Mouse (Mus musculus) gastrocnemius, postnatal 14 days (tissue): Measurements from ENCODE around the gene Pgm2. TPM values are rescaled to one million over a fixed set of nuclear protein-coding genes. Genes with fewer than 3 reads are reported as not detected.

Experiments used
- DNase-seq: peaks from one replicate; pipeline ENCODE4 v3.0.0; 2021; ENCODE audit warnings: mixed read lengths
- intact Hi-C: fragments of 180-260 bp; cut with DNase I; formaldehyde crosslinking; loops from one replicate; pipeline ENCODE4 v1.15.1; 2025; ENCODE audit warnings: low total_unique reads
- total RNA-seq, 2 experiments: library from RNA; stranded (reverse); gene quantifications; 2 replicates each; pipeline ENCODE4 v1.2.3; 2021

The Pgm2 gene
- total RNA-seq, 2 experiments from 2014 or later: 4.9 to 5.2 TPM

DNA sequence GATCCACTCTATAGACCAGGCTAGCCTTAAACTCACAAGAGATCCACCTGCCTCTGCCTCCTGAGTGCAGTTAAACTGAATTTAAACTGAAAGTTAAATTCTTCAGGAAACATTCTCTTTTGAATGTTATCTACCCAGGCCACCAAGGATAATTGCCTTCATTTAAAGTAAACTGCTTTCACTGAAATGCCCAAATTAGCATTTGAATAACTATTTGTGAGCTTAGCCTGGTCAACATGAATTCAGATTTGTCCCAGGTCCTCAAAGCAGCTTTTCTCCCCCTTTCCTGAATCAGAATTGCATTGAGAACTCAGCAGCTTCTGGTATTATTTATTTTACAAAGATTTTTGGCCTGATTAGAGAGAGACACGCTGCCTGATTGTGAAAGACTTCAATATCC lies 24.4 kb downstream of the Pgm2 start:
- intact Hi-C loops: no loop called here
- DNase-seq: no peak

DNA sequence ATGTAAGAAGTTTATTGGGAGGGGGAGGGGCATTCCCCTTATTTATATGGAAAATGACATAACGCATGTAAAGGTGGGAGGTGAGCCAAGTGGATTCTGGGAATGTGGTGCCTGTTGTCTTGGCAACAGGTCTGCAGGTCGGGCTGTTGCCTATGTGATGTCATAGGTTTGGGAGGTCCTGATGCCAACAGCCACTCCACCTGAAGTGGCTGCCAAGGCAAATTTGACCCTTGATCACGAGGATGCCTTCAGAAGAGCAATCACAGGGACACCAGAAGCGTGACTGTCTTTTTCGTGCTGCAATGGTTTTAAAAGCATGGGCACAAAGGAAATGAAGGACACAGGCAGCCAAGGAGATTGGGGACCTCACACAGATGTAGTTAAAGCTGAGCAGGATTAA lies 33.0 kb downstream of the Pgm2 start:
- intact Hi-C loops: no loop called here

DNA sequence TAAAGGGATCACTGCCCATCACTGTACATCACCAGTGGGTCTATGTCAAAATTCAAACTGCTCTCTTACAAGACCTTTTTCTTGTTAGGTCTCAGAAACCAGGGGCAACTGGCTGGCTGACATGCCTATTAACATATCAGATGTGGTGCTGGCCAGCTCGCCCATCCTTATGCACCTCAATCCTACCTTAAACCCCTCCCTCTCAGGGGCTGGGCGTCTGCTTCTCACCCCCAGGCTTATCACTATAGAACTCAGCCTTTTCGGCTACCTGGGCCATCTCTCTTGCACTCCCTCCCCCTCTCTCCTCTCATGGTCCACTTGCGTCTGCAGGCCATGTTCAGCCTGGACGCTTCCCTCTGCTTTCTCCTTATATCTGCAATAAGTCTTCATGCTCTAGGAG lies 38.8 kb downstream of the Pgm2 start:
- intact Hi-C loops: loop anchor here (10.0 kb wide), 1 partner anchor 143 kb away; no protein-coding TSS in a partner anchor
- no peak for DNase-seq

More for the DNA sequence above, 33.0 kb downstream of the Pgm2 start:
- no peak for DNase-seq

DNA sequence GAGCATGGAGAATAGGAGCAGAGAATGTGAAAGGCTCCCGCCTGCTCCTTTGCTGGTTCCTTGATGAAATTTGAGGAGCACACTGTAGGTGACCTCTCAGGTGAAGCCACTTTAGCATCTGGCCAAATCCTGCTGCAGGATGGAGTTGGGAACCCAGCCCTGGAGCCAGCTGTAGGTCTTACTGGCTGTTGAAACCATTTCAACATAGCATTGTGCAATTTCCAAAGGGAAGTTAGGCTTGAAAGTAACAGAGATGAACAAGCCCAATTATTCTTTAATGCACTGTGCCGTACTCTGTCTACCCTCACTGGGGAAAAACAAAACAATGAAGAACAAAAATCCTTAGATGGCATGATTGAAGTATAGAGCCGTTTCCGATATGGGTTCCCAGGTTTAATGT lies 41.2 kb downstream of the Pgm2 start:
- intact Hi-C loops: loop anchor here (10.0 kb wide), 1 partner anchor 141 kb away; no protein-coding TSS in a partner anchor
- no peak for DNase-seq

DNA sequence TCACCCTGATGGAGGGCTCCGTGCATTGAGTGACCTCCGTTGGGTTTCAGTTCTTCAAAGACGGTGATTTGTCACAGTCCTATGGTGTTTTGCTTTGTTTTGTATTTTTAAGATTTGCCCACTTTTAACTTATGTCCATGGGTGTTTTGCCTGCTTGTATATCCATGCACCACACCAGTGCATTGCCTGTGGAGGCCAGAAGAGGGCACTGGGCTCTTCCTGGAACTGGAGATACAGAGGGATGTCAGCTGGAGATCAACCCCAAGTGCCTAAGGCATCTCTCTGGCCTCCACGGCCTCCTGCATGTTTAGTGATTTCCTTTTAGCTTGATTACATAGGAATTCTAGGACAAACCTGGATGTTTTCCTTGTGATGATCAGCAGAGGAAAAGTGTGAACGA lies 43.6 kb downstream of the Pgm2 start:
- intact Hi-C loops: loop anchor here (10.0 kb wide), 1 partner anchor 138 kb away; no protein-coding TSS in a partner anchor
- no peak for DNase-seq

DNA sequence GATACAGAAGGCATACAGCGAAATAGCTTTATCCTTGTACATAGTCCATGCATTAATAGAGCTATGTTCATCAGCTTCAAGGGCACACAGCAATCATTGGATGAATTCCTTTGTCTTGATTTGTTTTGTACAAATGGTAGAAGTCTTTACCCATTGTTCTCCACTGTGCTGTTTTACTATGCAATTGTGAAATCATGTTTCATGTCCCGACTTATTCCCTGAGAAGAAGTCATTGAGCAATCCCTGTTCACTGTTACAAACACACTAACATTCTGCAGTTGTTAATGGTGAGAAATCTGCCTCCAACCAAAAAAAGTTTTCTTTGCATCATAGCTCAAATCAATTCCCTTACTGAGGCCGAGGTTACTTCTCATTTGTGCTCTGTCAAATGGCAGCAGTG lies 47.5 kb downstream of the Pgm2 start:
- intact Hi-C loops: no loop called here
- no peak for DNase-seq

DNA sequence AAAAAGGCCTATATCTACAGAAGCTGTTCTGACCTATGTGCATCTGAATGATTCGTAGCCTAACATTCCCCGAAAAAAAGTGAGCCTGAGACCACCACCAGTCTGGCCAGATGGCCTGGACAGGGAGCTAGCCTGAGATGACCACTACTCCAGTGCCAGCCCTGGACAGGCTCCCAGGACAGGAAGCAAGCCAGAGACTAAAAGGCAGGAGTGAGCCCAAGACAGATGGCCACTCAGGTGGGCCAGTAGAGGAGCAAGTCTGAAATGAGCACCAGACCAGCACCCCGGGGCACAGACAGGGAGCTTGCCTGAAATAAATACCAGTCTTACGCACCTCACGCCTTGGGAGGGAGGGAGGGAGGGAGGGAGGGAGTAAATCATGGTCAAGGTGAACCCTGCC lies 51.6 kb downstream of the Pgm2 start:
- intact Hi-C loops: no loop called here
- DNase-seq: no peak

DNA sequence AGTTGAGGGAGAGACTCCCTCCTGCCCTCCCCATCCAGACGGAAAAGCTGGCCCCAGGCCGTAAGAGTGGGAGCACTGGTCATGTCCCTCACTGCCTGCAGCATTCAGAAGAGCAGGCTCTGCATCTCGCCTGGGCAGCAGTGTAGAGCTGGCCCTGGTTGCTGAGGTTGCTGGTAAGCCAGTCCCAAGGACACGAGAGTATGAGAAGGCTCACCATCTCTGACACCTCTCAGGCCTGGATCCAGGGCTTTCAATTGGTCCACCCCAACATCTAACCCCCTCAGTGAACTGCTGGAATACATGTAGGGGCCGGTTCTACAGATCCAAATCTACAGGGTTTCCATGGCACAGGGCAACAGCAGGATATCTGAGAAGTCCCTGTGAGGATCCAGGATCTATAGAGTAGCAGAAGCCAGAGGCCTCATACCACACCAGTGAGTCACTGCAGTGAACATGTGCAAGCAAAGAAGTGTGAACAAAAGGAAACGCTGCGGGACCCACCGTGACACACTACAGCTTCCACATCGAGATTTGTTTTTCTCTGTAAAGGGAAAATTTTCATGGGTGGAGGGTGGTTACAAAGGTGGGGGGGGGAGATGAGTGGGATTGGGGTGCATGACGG lies 53.7 kb downstream of the Pgm2 start:
- no peak for DNase-seq

GRCm38 (mm10) chr5:64149184-64150127 lies 56.7 kb downstream of the Pgm2 start:
- intact Hi-C loops: no loop called here
- DNase-seq: no peak

More for the DNA sequence above, 53.7 kb downstream of the Pgm2 start:
- intact Hi-C loops: no loop called here

- DNase-seq: no peak
- intact Hi-C loops: no loop called here
These were observed 60.6 kb downstream of the Pgm2 start for GRCm38 (mm10) chr5:64153319-64153718.

DNA sequence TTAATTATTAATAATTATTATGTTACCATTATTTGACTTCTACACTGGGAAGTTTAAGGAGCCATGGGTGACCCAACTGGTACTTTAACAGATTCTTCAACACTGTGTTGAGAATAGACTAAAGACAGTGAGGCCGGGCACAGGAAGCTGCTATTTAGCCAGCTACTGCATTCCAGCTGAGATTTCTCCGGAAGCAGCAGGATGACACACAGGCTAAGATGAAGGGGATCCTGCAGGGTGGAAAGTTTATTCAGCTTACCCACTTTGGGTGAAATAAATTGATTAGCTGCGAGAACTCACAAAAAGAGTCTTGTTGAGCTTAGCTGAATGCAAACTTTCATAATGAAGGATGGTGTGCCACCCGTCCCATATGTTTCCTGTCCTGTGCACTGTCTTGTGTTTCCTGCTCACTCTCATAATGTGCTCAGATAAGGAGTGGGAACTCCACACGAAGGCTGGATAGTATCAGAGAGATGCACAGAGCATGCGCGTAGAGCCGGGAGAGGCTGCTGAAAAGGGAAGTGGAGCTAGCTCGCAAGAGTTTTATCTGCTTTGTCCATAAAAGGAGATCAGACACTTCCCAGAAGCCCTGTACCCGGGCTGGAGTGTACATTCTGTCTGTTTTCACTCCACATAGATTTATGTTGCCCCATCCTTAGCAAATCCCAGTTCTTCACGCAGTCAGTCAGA lies 63.3 kb downstream of the Pgm2 start, which contains the start of gene Tbc1d1:
TSS of gene Tbc1d1 (plus strand) at position 445 of the 690 bp plus-strand sequence.
- intact Hi-C loops: no loop called here
- peak; percentile 30 for DNase-seq

- intact Hi-C loops: no loop called here
- no peak for DNase-seq
These were observed 63.8 kb downstream of the Pgm2 start for GRCm38 (mm10) chr5:64156579-64156978.

DNA sequence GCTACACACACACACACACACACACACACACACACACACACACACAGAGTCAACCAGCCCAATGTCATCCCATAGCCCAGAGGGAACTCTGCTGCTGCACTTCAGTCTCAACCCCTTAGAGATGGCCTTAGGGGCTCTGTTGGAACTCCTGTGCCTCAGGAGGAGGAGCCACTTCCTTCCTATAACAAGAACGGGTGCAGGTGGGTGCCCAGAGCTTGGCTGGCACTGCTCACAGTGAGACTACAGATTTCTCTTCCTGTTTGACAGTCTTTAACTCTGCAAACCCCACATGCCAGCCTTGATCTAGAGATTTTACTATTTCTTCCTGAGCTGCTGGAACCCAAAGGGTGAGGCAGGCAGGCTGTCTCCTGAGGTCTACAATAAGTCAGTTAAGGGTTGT lies 65.2 kb downstream of the Pgm2 start:
- DNase-seq: no peak
- intact Hi-C loops: no loop called here

GRCm38 (mm10) chr5:64158501-64158900 lies 65.8 kb downstream of the Pgm2 start:
- intact Hi-C loops: no loop called here
- no peak for DNase-seq

- no peak for DNase-seq
- intact Hi-C loops: no loop called here
These were observed 66.5 kb downstream of the Pgm2 start for GRCm38 (mm10) chr5:64159065-64159780.

GRCm38 (mm10) chr5:64159781-64160704 lies 67.3 kb downstream of the Pgm2 start:
- intact Hi-C loops: loop anchor here (2.0 kb wide), 1 partner anchor 43 kb away; no protein-coding TSS in a partner anchor
- DNase-seq: peak; percentile 73

DNA sequence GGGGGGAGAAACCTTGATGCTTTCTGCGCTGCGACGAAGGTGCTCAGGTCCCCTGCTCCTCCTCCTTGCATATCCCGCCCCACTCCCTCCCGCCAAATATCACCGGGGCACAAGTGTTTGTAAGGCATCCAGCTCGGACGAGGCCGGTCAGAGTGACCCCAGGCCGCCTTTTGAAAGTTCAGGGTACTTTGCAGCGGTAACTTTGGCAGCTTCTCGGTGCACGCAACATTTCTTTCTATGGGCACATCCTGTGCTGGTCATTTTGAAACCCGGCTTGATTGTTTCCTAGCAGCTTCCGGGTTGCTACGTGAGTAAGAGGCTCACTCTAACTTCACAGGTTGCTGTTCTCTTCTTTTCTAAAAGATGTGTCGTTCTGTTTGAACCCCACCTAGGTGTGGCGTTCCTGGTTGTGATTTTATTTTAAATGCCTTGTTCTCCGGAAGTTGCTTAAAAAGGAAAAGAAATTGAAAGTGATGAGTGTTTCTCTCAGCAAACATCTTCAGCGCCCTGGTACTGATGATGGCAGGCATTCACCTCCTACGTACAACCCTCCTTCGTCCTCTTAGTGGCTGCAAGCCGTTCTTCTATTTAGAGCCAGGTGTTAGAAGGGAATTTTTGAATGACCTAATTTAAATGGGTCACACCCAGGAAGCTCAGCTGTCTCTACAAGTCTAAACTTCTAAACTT lies 68.1 kb downstream of the Pgm2 start:
- intact Hi-C loops: loop anchor here (2.0 kb wide), 1 partner anchor 42 kb away; no protein-coding TSS in a partner anchor
- no peak for DNase-seq

- no peak for DNase-seq
- intact Hi-C loops: loop anchor here (2.0 kb wide), 1 partner anchor 41 kb away; no protein-coding TSS in a partner anchor
These were observed 69.2 kb downstream of the Pgm2 start for GRCm38 (mm10) chr5:64161917-64162316.
